Mouse (Mus musculus): ENCODE data around the gene Pde10a. TPM values are rescaled to one million over a fixed set of nuclear protein-coding genes. Genes with fewer than 3 reads are reported as not detected.

Gene Pde10a
- polyA plus RNA-seq, 1 experiment from 2014 or later: 1.3 TPM

DNA sequence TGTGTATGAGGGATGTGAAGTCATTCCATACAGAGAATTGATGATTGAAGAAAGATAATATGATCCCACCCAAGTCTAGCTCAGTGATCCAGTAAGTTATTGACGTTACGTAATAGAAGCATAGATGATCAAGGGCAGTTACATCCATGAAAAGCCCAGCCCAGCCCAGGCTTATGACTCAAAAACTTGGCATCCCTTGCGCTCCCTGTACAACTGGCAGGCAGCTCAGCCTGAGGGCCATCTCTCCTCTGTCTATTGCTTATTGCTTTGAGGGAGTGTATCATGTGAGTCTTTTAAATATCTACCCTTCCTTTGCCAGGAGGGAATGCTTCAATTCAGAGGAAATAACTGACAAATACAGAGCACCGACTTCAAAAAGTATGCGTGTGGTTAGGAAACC lies 232.4 kb downstream of the Pde10a start:
- TF ChIP-seq CTCF (IDR thresholded peaks at IDR 0.05; ENCODE audit: low read depth): no peak
- no peaks in the 10 kb centered on the region for H3K36me3 ChIP-seq (ENCODE audit: insufficient read depth, low read length)
- 82% methylated on average over 5 of the region's 5 CpGs for WGBS
- no peak overlapping the region for H3K9ac ChIP-seq (ENCODE audit: low read depth, low read length)
- no peak for DNase-seq (ENCODE audit: low spot score)
- no peaks in the 10 kb centered on the region for H3K9me3 ChIP-seq (replicated peaks; ENCODE audit: low read length)
- no peak overlapping the region for H3K4me3 ChIP-seq (replicated peaks; ENCODE audit: low read depth, low read length)
- no peaks in the 10 kb centered on the region for H3K27me3 ChIP-seq (ENCODE audit: insufficient read depth, low read length)
- H3K4me1 ChIP-seq (replicated peaks; ENCODE audit: insufficient read depth, low read length): no peaks in the 10 kb centered on the region
- no peak for ATAC-seq (replicated peaks; ENCODE audit: low FRiP score, low read depth)
- no peak overlapping the region for H3K27ac ChIP-seq
- H3K4me2 ChIP-seq (ENCODE audit: low read length): no peak overlapping the region

DNA sequence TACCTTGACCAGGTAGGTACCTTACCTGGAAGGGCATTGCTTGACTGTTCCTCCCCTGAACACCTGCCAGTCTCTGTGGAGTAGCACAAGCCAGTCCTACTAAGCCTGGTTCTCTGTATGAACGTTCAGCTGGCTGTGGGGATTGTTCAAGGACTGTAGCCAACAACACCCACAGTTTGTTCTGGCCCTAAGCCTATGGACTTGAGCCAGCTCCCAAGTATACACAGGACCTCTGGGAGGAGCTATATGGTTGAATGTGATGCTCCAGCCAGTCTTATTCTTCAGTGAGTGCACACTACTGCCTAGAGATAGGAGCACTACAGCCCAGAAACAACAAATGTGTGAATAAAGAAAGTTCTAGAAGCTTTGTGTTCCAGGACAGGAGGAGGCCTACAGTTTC lies 238.1 kb downstream of the Pde10a start:
- Histone ChIP-seq H3K4me1 (replicated peaks; ENCODE audit: insufficient read depth, low read length) (no peaks in the 10 kb centered on the region), H3K4me2 (ENCODE audit: low read length) (no peak overlapping the region), H3K9ac (ENCODE audit: low read depth, low read length) (no peak overlapping the region), H3K4me3 (replicated peaks; ENCODE audit: low read depth, low read length) (no peak overlapping the region), H3K27me3 (ENCODE audit: insufficient read depth, low read length) (no peaks in the 10 kb centered on the region), H3K27ac (no peak overlapping the region), H3K36me3 (ENCODE audit: insufficient read depth, low read length) (no peaks in the 10 kb centered on the region), H3K9me3 (replicated peaks; ENCODE audit: low read length) (no peaks in the 10 kb centered on the region)
- DNase-seq (ENCODE audit: low spot score) (peak; percentile 53), ATAC-seq (replicated peaks; ENCODE audit: low FRiP score, low read depth) (no peak)
- WGBS: 28% methylated on average over 1 of the region's 1 CpGs
- TF ChIP-seq CTCF (IDR thresholded peaks at IDR 0.05; ENCODE audit: low read depth): no peak

- no peaks in the 10 kb centered on the region for H3K4me1 ChIP-seq (replicated peaks; ENCODE audit: insufficient read depth, low read length)
- H3K4me3 ChIP-seq (replicated peaks; ENCODE audit: low read depth, low read length): no peak overlapping the region
- H3K9ac ChIP-seq (ENCODE audit: low read depth, low read length): no peak overlapping the region
- WGBS: 92% methylated on average over 5 of the region's 5 CpGs
- H3K9me3 ChIP-seq (replicated peaks; ENCODE audit: low read length): no peaks in the 10 kb centered on the region
- H3K36me3 ChIP-seq (ENCODE audit: insufficient read depth, low read length): no peaks in the 10 kb centered on the region
- H3K27ac ChIP-seq: no peak overlapping the region
- ATAC-seq (replicated peaks; ENCODE audit: low FRiP score, low read depth) (no peak), DNase-seq (ENCODE audit: low spot score) (no peak)
- no peak for TF ChIP-seq CTCF (IDR thresholded peaks at IDR 0.05; ENCODE audit: low read depth)
- H3K4me2 ChIP-seq (ENCODE audit: low read length): no peak overlapping the region
- no peaks in the 10 kb centered on the region; the same call in 1 of the 2 replicates for H3K27me3 ChIP-seq (ENCODE audit: insufficient read depth, low read length)
Observed at GRCm38 (mm10) chr17:8765987-8766576, 240.9 kb downstream of the Pde10a start.

GRCm38 (mm10) chr17:8769155-8769554 lies 244.0 kb downstream of the Pde10a start:
- DNase-seq (ENCODE audit: low spot score) (no peak), ATAC-seq (replicated peaks; ENCODE audit: low FRiP score, low read depth) (no peak)
- H3K4me1 ChIP-seq (replicated peaks; ENCODE audit: insufficient read depth, low read length): no peaks in the 10 kb centered on the region
- no peak for TF ChIP-seq CTCF (IDR thresholded peaks at IDR 0.05; ENCODE audit: low read depth)
- no peaks in the 10 kb centered on the region for H3K36me3 ChIP-seq (ENCODE audit: insufficient read depth, low read length)
- no peak overlapping the region for H3K4me3 ChIP-seq (replicated peaks; ENCODE audit: low read depth, low read length)
- no peak overlapping the region for H3K9ac ChIP-seq (ENCODE audit: low read depth, low read length)
- no peak overlapping the region for H3K4me2 ChIP-seq (ENCODE audit: low read length)
- no peaks in the 10 kb centered on the region; the same call in 1 of the 2 replicates for H3K27me3 ChIP-seq (ENCODE audit: insufficient read depth, low read length)
- no peaks in the 10 kb centered on the region for H3K9me3 ChIP-seq (replicated peaks; ENCODE audit: low read length)
- 81% methylated on average over 1 of the region's 1 CpGs for WGBS
- no peak overlapping the region for H3K27ac ChIP-seq

GRCm38 (mm10) chr17:8773391-8773790 lies 248.2 kb downstream of the Pde10a start:
- no peaks in the 10 kb centered on the region for H3K9me3 ChIP-seq (replicated peaks; ENCODE audit: low read length)
- TF ChIP-seq CTCF (IDR thresholded peaks at IDR 0.05; ENCODE audit: low read depth): no peak
- no peaks in the 10 kb centered on the region for H3K4me1 ChIP-seq (replicated peaks; ENCODE audit: insufficient read depth, low read length)
- no peaks in the 10 kb centered on the region; the same call in 1 of the 2 replicates for H3K27me3 ChIP-seq (ENCODE audit: insufficient read depth, low read length)
- H3K27ac ChIP-seq: no peak overlapping the region
- no peak for DNase-seq (ENCODE audit: low spot score)
- no peak for ATAC-seq (replicated peaks; ENCODE audit: low FRiP score, low read depth)
- H3K36me3 ChIP-seq (ENCODE audit: insufficient read depth, low read length): no peaks in the 10 kb centered on the region
- no peak overlapping the region for H3K4me2 ChIP-seq (ENCODE audit: low read length)
- H3K4me3 ChIP-seq (replicated peaks; ENCODE audit: low read depth, low read length): no peak overlapping the region
- H3K9ac ChIP-seq (ENCODE audit: low read depth, low read length): no peak overlapping the region
- WGBS: 82% methylated on average over 6 of the region's 6 CpGs

GRCm38 (mm10) chr17:8774301-8774700 lies 249.1 kb downstream of the Pde10a start:
- H3K27me3 ChIP-seq (ENCODE audit: insufficient read depth, low read length): no peaks in the 10 kb centered on the region
- WGBS: 84% methylated on average over 3 of the region's 3 CpGs
- H3K4me2 ChIP-seq (ENCODE audit: low read length): no peak overlapping the region
- TF ChIP-seq CTCF (IDR thresholded peaks at IDR 0.05; ENCODE audit: low read depth): no peak
- ATAC-seq (replicated peaks; ENCODE audit: low FRiP score, low read depth) (no peak), DNase-seq (ENCODE audit: low spot score) (no peak)
- H3K4me1 ChIP-seq (replicated peaks; ENCODE audit: insufficient read depth, low read length): no peaks in the 10 kb centered on the region
- H3K27ac ChIP-seq: no peak overlapping the region
- H3K36me3 ChIP-seq (ENCODE audit: insufficient read depth, low read length): no peaks in the 10 kb centered on the region
- H3K9ac ChIP-seq (ENCODE audit: low read depth, low read length): no peak overlapping the region
- H3K4me3 ChIP-seq (replicated peaks; ENCODE audit: low read depth, low read length): no peak overlapping the region
- no peaks in the 10 kb centered on the region for H3K9me3 ChIP-seq (replicated peaks; ENCODE audit: low read length)
